Mouse (Mus musculus) bone marrow macrophage, adult 2 months (primary cell): ENCODE measurements around the gene Hspd1. TPM values are rescaled to one million over a fixed set of nuclear protein-coding genes. Genes with fewer than 3 reads are reported as not detected.
"Not testable (repeated sequence)": the region's sequence is repeated elsewhere in the genome, so short reads cannot be mapped to it uniquely, and the experiment has no call there.

Experiments
- H3K27ac ChIP-seq: 2 replicates; pipeline ENCODE4 v1.5.1; 2012; ENCODE audit warnings: low read depth, low read length; ENCODE audit not compliant: insufficient read depth
- H3K4me1 ChIP-seq: 2 replicates; pipeline ENCODE4 v1.6.1; 2012; ENCODE audit warnings: low read length; ENCODE audit not compliant: control insufficient read depth, insufficient read depth
- H3K4me3 ChIP-seq: 2 replicates; pipeline ENCODE4 v1.5.1; 2012; ENCODE audit warnings: mild to moderate bottlenecking, low read length, moderate library complexity; ENCODE audit not compliant: insufficient read depth
- CTCF ChIP-seq: IDR thresholded peaks from 2 replicates; pipeline ENCODE4 v1.5.1; 2012; ENCODE audit warnings: low read depth, mild to moderate bottlenecking, low read length, moderate library complexity
- POLR2A ChIP-seq: IDR thresholded peaks from 2 replicates; pipeline ENCODE4 v1.6.1; 2012; ENCODE audit warnings: mild to moderate bottlenecking, low read depth, low read length, borderline replicate concordance
- polyA plus RNA-seq: library from polyadenylated mRNA; stranded (reverse); fragments of >200 nt; gene quantifications from 2 replicates; pipeline ENCODE4 v1.2.4, GENCODE M21; 2012; ENCODE audit not compliant: missing spikeins, insufficient read depth, insufficient read length

Hspd1 gene
- polyA plus RNA-seq, 1 experiment = 54.7 TPM

GRCm38 (mm10) chr1:55061772-55062171 lies 26.3 kb downstream of the Hspd1 start:
- peaks cover 13% of the 10 kb centered on the region for H3K4me1 ChIP-seq
- H3K4me3 ChIP-seq = no peak overlapping the region
- TF ChIP-seq POLR2A = no peak
- TF ChIP-seq CTCF = no peak
- H3K27ac ChIP-seq = no peak overlapping the region

- peaks cover 13% of the 10 kb centered on the region for H3K4me1 ChIP-seq
These were observed 26.9 kb downstream of the Hspd1 start for GRCm38 (mm10) chr1:55061099-55061498.

GRCm38 (mm10) chr1:55058383-55058782 lies 29.7 kb downstream of the Hspd1 start:
- not testable (repeated sequence) for H3K27ac ChIP-seq, H3K4me3 ChIP-seq
- H3K4me1 ChIP-seq = peaks cover 16% of the 10 kb centered on the region

More at GRCm38 (mm10) chr1:55061099-55061498, 26.9 kb downstream of the Hspd1 start:
- no peak for TF ChIP-seq CTCF
- no peak for TF ChIP-seq POLR2A
- Histone ChIP-seq H3K4me3 (no peak overlapping the region), H3K27ac (no peak overlapping the region)

- Histone ChIP-seq H3K4me3 (no peak overlapping the region), H3K27ac (no peak overlapping the region), H3K4me1 (peaks cover 17% of the 10 kb centered on the region)
- TF ChIP-seq POLR2A (no peak), CTCF (no peak)
These were observed 32.5 kb downstream of the Hspd1 start for GRCm38 (mm10) chr1:55055322-55056115.

GRCm38 (mm10) chr1:55053596-55053995 lies 34.4 kb downstream of the Hspd1 start:
- Histone ChIP-seq H3K27ac (no peak overlapping the region), H3K4me1 (peaks cover 21% of the 10 kb centered on the region), H3K4me3 (peak overlapping the region; percentile 65; the same call in 1 of the 2 replicates)
- TF ChIP-seq CTCF (no peak), POLR2A (no peak)

GRCm38 (mm10) chr1:55053005-55053404 lies 35.0 kb downstream of the Hspd1 start:
- TF ChIP-seq CTCF (no peak), POLR2A (no peak)
- Histone ChIP-seq H3K4me1 (peaks cover 19% of the 10 kb centered on the region), H3K4me3 (peak overlapping the region; percentile 65), H3K27ac (peak overlapping the region; percentile 4)

- peaks cover 19% of the 10 kb centered on the region for H3K4me1 ChIP-seq
- no peak for TF ChIP-seq CTCF
- no peak for TF ChIP-seq POLR2A
- peak within 1 kb of the TSS; percentile 4 for H3K27ac ChIP-seq
- peak within 1 kb of the TSS; percentile 74 for H3K4me3 ChIP-seq
These were observed 35.6 kb downstream of the Hspd1 start, which contains the start of gene Coq10b for GRCm38 (mm10) chr1:55052355-55052953. Gene Coq10b (plus strand): TSS chr1:55052770.

GRCm38 (mm10) chr1:55051671-55052070 lies 36.4 kb downstream of the Hspd1 start:
- Histone ChIP-seq H3K27ac (no peak overlapping the region), H3K4me1 (peaks cover 19% of the 10 kb centered on the region), H3K4me3 (no peak overlapping the region)
- TF ChIP-seq CTCF (no peak), POLR2A (no peak)

GRCm38 (mm10) chr1:55048841-55049587 lies 39.0 kb downstream of the Hspd1 start:
- no peak for TF ChIP-seq POLR2A
- TF ChIP-seq CTCF = no peak
- Histone ChIP-seq H3K4me1 (peaks cover 21% of the 10 kb centered on the region), H3K27ac (no peak overlapping the region)

GRCm38 (mm10) chr1:55043164-55043563 lies 44.9 kb downstream of the Hspd1 start:
- TF ChIP-seq CTCF (no peak), POLR2A (no peak)
- H3K4me3 ChIP-seq = no peak overlapping the region
- no peak overlapping the region for H3K27ac ChIP-seq
- H3K4me1 ChIP-seq = peaks cover 8% of the 10 kb centered on the region

More at GRCm38 (mm10) chr1:55048841-55049587, 39.0 kb downstream of the Hspd1 start:
- H3K4me3 ChIP-seq = no peak overlapping the region
